Mouse (Mus musculus): ENCODE results near the gene 4930404H24Rik. TPM values are rescaled to one million over a fixed set of nuclear protein-coding genes. Genes with fewer than 3 reads are reported as not detected.

4930404H24Rik gene
- polyA plus RNA-seq, 1 experiment from 2014 or later: not detected

DNA sequence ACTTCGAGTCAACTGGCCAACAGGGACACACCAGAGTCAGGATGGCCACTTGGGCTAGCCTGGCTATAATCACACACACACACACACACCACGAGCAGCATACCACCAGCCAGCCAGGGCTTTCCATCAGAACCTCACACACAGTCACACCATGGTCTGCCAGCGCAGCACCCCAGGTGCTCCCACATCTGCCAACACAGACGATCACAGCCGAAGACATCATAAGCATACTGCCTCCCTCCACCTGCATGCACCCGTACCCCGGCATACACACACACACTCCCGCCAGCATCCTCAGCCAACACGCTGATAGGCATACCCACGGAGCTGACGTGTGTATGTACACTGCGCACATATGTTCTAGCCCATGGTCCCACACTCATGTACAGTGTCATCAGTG is 31.1 kb downstream of the 4930404H24Rik start:
- 88% methylated on average over 12 of the region's 12 CpGs for WGBS
- ATAC-seq: no peak
- no peak overlapping the region for H3K4me3 ChIP-seq (ENCODE audit: low read depth, low read length)
- H3K9me3 ChIP-seq (replicated peaks; ENCODE audit: control insufficient read depth, low read length, poor library complexity, severe bottlenecking): no peaks in the 10 kb centered on the region
- H3K4me1 ChIP-seq (ENCODE audit: control insufficient read depth, insufficient read depth, low read length): peaks cover 40% of the 10 kb centered on the region
- H3K27me3 ChIP-seq (ENCODE audit: control insufficient read depth, insufficient read depth, low read depth, low read length): no peaks in the 10 kb centered on the region
- H3K27ac ChIP-seq (ENCODE audit: low read length): no peak overlapping the region
- H3K9ac ChIP-seq (ENCODE audit: low read depth, low read length): no peak overlapping the region
- no peak overlapping the region for H3K4me2 ChIP-seq (ENCODE audit: low read length)
- no peaks in the 10 kb centered on the region for H3K36me3 ChIP-seq (ENCODE audit: control insufficient read depth, insufficient read depth, low read length)

DNA sequence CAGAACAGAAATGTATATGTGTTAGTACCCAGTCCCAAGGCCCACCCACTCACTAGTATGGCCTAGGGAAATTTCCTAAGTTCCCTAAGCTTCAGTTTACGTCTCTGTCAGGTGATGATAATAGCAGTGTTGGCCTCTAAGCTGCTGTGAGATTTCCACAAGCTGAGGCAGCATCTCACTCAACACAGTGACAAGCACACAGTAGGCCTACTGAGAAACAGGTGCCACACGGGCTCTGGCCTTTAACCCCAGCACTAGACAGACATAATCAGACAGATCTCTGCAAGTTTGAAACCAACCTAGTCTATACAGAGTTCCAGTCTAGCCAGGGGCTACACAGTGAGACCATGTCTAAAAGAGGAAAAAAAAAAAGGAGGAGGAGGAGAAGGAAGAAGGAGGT is 32.1 kb downstream of the 4930404H24Rik start:
- no peak for ATAC-seq
- no peaks in the 10 kb centered on the region for H3K27me3 ChIP-seq (ENCODE audit: control insufficient read depth, insufficient read depth, low read depth, low read length)
- no peaks in the 10 kb centered on the region for H3K36me3 ChIP-seq (ENCODE audit: control insufficient read depth, insufficient read depth, low read length)
- no peak overlapping the region for H3K4me3 ChIP-seq (ENCODE audit: low read depth, low read length)
- H3K4me1 ChIP-seq (ENCODE audit: control insufficient read depth, insufficient read depth, low read length): peaks cover 40% of the 10 kb centered on the region
- no peaks in the 10 kb centered on the region for H3K9me3 ChIP-seq (replicated peaks; ENCODE audit: control insufficient read depth, low read length, poor library complexity, severe bottlenecking)
- H3K27ac ChIP-seq (ENCODE audit: low read length): no peak overlapping the region
- H3K9ac ChIP-seq (ENCODE audit: low read depth, low read length): no peak overlapping the region
- 64% methylated on average over 2 of the region's 2 CpGs for WGBS
- H3K4me2 ChIP-seq (ENCODE audit: low read length): no peak overlapping the region

DNA sequence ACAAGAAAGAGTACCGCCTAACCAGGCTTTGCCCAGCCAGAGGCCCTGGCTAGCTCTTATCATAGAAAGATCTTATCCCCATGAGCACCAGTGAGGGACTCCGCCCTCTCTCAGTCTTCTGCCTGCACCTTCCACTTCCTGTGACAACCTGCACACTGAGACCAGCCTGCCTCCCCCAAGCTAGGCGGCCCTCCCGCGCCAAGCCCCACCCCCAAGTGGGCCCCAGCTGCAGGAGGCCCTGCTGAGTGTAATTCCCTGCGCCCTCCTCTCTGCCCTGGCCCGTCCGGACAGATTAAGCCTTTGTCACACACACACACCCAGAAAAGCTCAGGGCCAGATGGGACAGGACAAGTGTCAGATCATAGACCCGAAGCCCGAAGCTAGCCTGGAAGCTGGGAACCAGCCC is 33.3 kb downstream of the 4930404H24Rik start:
- H3K9ac ChIP-seq (ENCODE audit: low read depth, low read length): no peak overlapping the region
- H3K27ac ChIP-seq (ENCODE audit: low read length): no peak overlapping the region
- no peak overlapping the region for H3K4me3 ChIP-seq (ENCODE audit: low read depth, low read length)
- no peaks in the 10 kb centered on the region for H3K27me3 ChIP-seq (ENCODE audit: control insufficient read depth, insufficient read depth, low read depth, low read length)
- 15% methylated on average over 10 of the region's 10 CpGs for WGBS
- no peaks in the 10 kb centered on the region for H3K9me3 ChIP-seq (replicated peaks; ENCODE audit: control insufficient read depth, low read length, poor library complexity, severe bottlenecking)
- H3K4me2 ChIP-seq (ENCODE audit: low read length): no peak overlapping the region
- H3K4me1 ChIP-seq (ENCODE audit: control insufficient read depth, insufficient read depth, low read length): peaks cover 44% of the 10 kb centered on the region
- H3K36me3 ChIP-seq (ENCODE audit: control insufficient read depth, insufficient read depth, low read length): no peaks in the 10 kb centered on the region
- ATAC-seq: no peak

DNA sequence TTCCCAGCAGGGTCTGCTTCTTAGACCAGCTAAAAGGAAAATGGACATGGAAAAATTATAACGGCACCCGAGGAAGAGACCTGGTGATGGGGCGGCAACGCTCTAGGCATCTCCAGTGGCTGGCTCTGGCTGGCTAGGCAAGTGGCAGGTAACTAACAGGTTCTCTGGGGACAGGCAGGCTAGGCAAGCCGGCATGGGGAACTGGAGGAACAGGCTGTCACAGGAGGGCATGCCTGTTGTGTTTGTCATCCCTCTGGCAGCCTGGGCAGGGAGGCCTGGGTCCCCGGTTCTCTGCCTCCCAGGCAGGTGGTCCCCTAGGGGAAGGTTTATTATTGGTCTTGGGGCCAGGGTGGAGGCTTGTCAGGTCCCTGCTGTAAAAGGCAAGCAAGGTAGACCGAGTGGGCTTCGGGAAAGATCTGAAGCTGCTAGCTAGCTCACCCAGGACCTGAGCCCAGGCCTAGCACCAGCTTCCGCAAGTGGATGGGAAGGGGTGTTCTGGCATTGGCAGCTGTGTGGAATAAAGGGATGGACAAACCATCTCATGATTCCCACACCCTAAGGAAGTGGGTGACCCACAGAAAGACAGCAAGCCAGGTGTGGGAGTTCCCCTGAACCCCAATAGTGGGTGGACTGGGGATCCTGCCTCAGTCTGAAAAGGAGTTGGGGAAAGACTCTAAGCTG is 34.4 kb downstream of the 4930404H24Rik start:
- peaks cover 43% of the 10 kb centered on the region for H3K4me1 ChIP-seq (ENCODE audit: control insufficient read depth, insufficient read depth, low read length)
- WGBS: 37% methylated on average over 9 of the region's 9 CpGs
- no peaks in the 10 kb centered on the region for H3K27me3 ChIP-seq (ENCODE audit: control insufficient read depth, insufficient read depth, low read depth, low read length)
- H3K36me3 ChIP-seq (ENCODE audit: control insufficient read depth, insufficient read depth, low read length): no peaks in the 10 kb centered on the region
- peak overlapping the region; percentile 23; the same call in 1 of the 2 replicates for H3K27ac ChIP-seq (ENCODE audit: low read length)
- H3K9me3 ChIP-seq (replicated peaks; ENCODE audit: control insufficient read depth, low read length, poor library complexity, severe bottlenecking): no peaks in the 10 kb centered on the region
- H3K4me2 ChIP-seq (ENCODE audit: low read length): peak overlapping the region; percentile 91
- H3K4me3 ChIP-seq (ENCODE audit: low read depth, low read length): peak overlapping the region; percentile 92
- peak overlapping the region; percentile 97 for H3K9ac ChIP-seq (ENCODE audit: low read depth, low read length)
- no peak for ATAC-seq

DNA sequence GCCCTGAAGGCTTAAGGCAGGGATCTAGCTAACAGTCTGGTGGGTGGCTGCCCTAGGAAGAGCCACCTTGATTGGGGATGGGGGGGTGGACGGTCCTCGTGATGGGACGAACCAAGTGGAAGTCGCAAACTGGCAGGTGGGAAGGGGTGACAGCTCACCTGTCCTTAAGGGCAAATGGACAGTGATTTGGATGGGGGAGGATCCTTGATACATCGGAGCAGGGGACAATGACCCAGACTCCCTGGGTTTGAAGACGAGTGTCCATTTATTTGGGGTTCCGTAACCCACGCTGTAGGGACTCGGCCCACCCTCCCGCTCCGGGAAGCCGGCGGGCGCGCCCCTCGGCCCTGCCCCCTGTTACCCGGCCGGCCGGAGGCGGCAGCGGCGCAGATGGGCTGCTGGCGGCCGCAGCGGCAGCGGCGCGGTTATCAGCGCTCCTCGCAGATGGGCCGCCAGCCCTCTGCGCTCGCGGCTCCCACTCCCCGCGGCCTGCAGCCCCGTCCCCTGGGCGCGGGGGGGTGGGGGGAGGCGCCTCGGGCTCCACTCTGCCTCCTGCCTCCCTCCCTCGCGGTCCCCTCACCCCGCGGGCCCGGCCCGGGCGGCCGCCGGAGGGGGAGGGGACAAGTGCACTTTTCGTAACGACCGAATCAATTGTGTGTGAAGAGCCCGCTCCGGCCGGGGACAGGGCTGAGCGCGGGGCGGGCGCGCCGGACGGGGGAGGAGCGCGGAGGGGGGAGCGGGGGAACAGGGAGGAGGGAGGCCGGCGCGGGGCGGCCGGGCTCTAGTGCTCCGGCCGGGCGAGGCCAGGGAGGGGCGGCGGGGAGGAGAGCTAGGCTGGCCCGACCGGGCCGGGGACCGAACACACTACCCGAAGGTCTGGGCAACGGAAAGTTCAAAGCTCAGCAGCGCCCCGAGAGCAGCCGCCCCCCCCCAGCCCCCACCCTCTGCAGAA is 35.3 kb downstream of the 4930404H24Rik start:
- no peaks in the 10 kb centered on the region for H3K9me3 ChIP-seq (replicated peaks; ENCODE audit: control insufficient read depth, low read length, poor library complexity, severe bottlenecking)
- peak overlapping the region; percentile 97 for H3K9ac ChIP-seq (ENCODE audit: low read depth, low read length)
- H3K27me3 ChIP-seq (ENCODE audit: control insufficient read depth, insufficient read depth, low read depth, low read length): no peaks in the 10 kb centered on the region
- ATAC-seq: peak; percentile 14
- peak overlapping the region; percentile 91 for H3K4me2 ChIP-seq (ENCODE audit: low read length)
- H3K27ac ChIP-seq (ENCODE audit: low read length): peak overlapping the region; percentile 88
- peak overlapping the region; percentile 92 for H3K4me3 ChIP-seq (ENCODE audit: low read depth, low read length)
- no peaks in the 10 kb centered on the region for H3K36me3 ChIP-seq (ENCODE audit: control insufficient read depth, insufficient read depth, low read length)
- WGBS: 2% methylated on average over 34 of the region's 85 CpGs
- H3K4me1 ChIP-seq (ENCODE audit: control insufficient read depth, insufficient read depth, low read length): peaks cover 34% of the 10 kb centered on the region

DNA sequence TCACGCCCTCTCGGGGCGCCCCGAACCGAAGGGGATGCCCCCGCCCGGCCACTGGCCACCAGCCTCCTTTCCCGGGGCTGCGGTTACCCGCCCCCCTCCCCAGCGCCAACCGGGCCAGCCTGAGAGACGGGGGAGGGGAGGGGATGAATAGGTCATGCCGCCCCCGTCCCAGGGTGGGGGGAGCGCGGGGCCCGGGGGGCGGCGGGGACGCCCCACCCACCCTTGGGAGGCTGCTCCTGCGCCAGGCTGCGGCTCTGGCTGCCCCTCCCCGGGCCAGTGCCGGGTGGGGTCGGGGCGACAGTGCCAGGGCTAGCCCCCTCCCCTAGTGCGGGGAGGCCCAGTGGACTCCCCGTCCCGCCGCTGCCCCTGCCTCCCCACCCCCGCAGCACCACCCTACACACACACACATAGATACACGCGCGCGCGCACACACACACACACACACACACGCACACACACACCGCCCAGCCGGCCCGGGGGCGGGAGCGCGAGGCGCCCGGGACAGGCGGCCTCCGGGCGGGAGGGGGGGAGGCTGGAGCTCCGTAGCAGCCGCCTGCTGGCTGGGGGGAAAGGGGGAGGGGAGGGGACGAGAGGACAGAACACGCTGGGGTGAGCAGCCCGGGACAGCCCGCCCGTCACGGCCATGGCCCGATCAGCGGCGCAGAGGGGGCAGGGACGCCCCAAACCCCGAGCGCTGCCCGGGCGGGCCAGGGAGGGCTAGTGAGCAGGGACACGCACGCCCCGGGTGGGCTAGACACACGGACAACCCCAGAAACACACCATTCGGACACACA is 36.2 kb downstream of the 4930404H24Rik start:
- peaks cover 29% of the 10 kb centered on the region for H3K4me1 ChIP-seq (ENCODE audit: control insufficient read depth, insufficient read depth, low read length)
- H3K4me2 ChIP-seq (ENCODE audit: low read length): peak overlapping the region; percentile 91
- ATAC-seq: peak; percentile 52
- peak overlapping the region; percentile 92 for H3K4me3 ChIP-seq (ENCODE audit: low read depth, low read length)
- H3K27me3 ChIP-seq (ENCODE audit: control insufficient read depth, insufficient read depth, low read depth, low read length): no peaks in the 10 kb centered on the region
- H3K9me3 ChIP-seq (replicated peaks; ENCODE audit: control insufficient read depth, low read length, poor library complexity, severe bottlenecking): no peaks in the 10 kb centered on the region
- peak overlapping the region; percentile 88 for H3K27ac ChIP-seq (ENCODE audit: low read length)
- H3K36me3 ChIP-seq (ENCODE audit: control insufficient read depth, insufficient read depth, low read length): no peaks in the 10 kb centered on the region
- peak overlapping the region; percentile 97 for H3K9ac ChIP-seq (ENCODE audit: low read depth, low read length)
- 0% methylated on average over 27 of the region's 70 CpGs for WGBS

DNA sequence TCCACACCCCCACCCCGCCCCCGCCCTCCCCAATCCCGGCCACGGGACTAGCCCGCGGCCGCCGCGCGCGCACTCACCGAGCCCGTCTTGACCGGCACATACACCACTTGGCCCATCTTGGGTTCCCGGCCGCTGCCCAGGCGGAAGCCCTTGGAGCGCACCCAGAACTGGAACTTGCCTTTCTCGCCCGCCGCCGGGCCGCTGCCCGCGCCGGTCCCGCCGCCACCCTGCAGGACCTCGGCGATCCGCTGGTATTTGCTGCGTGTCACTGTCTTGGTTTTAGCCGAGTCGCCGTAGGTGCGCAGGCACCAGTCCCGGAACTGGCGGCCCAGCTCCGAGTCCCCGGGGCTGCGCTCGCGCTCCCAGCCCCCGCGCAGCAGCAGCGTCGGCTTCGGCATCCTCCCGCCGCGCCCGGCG is 36.8 kb downstream of the 4930404H24Rik start:
- Histone ChIP-seq H3K36me3 (ENCODE audit: control insufficient read depth, insufficient read depth, low read length) (no peaks in the 10 kb centered on the region), H3K4me3 (ENCODE audit: low read depth, low read length) (peak overlapping the region; percentile 92), H3K9ac (ENCODE audit: low read depth, low read length) (peak overlapping the region; percentile 97), H3K4me2 (ENCODE audit: low read length) (peak overlapping the region; percentile 91), H3K4me1 (ENCODE audit: control insufficient read depth, insufficient read depth, low read length) (peaks cover 29% of the 10 kb centered on the region), H3K27me3 (ENCODE audit: control insufficient read depth, insufficient read depth, low read depth, low read length) (no peaks in the 10 kb centered on the region), H3K9me3 (replicated peaks; ENCODE audit: control insufficient read depth, low read length, poor library complexity, severe bottlenecking) (no peaks in the 10 kb centered on the region), H3K27ac (ENCODE audit: low read length) (peak overlapping the region; percentile 88)
- peak; percentile 26 for ATAC-seq
- WGBS: under 1% methylated on average over 39 of the region's 53 CpGs

DNA sequence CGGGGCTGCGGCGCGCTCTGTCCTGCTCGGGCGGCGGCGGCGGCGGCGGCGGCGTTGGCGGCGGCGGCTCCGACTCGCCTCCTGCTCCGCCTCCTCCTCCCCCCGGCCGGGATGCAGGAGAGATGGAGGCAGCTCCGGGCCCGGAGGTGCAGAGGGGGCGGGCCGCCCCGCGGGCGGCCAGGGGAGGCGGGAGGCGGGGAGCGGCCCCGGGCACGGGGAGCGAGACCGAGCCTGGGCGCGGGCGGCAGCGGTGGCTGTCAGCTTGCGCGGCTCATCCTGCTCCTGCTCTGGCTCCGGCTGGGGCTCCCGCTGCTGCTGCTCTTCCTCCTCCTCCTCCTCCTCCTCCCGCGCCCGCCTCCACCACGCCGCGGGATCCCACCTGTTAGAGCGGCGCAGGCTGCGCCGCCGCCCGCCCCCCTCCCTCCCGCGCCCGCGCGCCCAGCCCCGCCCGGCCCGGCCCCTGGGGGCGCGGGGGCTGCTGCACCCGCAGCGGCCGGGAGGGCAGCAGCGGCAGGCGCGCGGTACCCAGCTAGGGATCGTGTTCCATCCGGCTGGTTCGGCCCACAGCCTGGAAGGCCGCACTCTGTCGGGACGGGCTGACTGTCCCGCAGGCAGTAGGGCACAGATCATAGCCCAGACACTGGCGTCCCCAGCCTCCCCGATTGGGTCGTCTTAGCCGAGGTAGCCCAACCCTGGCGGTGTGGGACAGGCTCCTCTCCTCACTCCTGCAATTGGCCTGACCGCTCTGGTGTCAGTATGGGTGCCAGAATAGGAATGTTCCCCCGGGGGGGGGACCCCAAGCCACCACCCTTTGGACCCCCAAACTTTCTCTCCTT is 37.6 kb downstream of the 4930404H24Rik start, which contains the start of gene Nol4l:
Nol4l (minus strand) TSS at position 41 of the 836 bp plus-strand sequence.
- H3K27ac ChIP-seq (ENCODE audit: low read length): peak within 1 kb of the TSS; percentile 88
- peak within 1 kb of the TSS; percentile 97 for H3K9ac ChIP-seq (ENCODE audit: low read depth, low read length)
- H3K27me3 ChIP-seq (ENCODE audit: control insufficient read depth, insufficient read depth, low read depth, low read length): no peaks in the 10 kb centered on the region
- peak within 1 kb of the TSS; percentile 92 for H3K4me3 ChIP-seq (ENCODE audit: low read depth, low read length)
- peaks cover 24% of the 10 kb centered on the region for H3K4me1 ChIP-seq (ENCODE audit: control insufficient read depth, insufficient read depth, low read length)
- H3K36me3 ChIP-seq (ENCODE audit: control insufficient read depth, insufficient read depth, low read length): no peaks in the 10 kb centered on the region
- ATAC-seq: peak; percentile 10
- WGBS: under 1% methylated on average over 33 of the region's 86 CpGs
- H3K9me3 ChIP-seq (replicated peaks; ENCODE audit: control insufficient read depth, low read length, poor library complexity, severe bottlenecking): no peaks in the 10 kb centered on the region
- H3K4me2 ChIP-seq (ENCODE audit: low read length): peak within 1 kb of the TSS; percentile 91
